Mouse (Mus musculus): ENCODE data around the gene Cacna1e.

DNA sequence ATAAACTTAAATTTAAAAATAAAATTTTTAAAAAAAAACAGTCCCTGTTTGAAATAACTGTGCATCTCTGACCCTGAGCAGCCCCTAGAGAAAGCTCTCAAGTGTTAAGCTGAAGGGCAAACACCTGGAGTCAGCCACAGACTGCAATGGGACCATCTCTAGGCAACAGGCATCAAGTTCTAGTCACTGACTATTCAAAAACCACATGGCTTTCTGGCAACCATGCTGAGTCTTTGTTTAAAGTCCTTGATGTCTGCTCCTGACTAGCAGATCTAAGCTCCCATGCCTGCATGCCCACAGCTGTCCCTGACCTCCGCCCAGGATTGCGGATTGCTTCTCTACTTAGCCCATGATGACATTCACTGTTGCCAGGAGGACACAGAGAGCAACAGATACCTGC lies 64.3 kb downstream of the Cacna1e start:
- TF ChIP-seq CTCF (IDR thresholded peaks at IDR 0.05; ENCODE audit: borderline replicate concordance, insufficient read depth, low read depth, low read length) (no peak), POLR2A (IDR thresholded peaks at IDR 0.05; ENCODE audit: borderline replicate concordance, insufficient read depth, low read length) (no peak)
